In genomic region chr12:11206321-11206720, GRCm38 (mm10) we compare ENCODE assay signal across 32 mouse cellular contexts. TPM values are rescaled to one million over a fixed set of nuclear protein-coding genes. Genes with fewer than 3 reads are reported as not detected.
"Had no signal": no experiment of that assay in that cellular context is flagged by ENCODE, and none has a peak within 500 bp of the region (broad histone marks: within the 10 kb centered on the region; RNA-seq: fewer than 3 reads in every experiment).

No protein-coding gene starts in this region.

- H3K27me3 ChIP-seq: heart, embryonic 13.5 days; heart, embryonic 15.5 days; hindbrain, embryonic 13.5 days; hindbrain, embryonic 15.5 days; liver, embryonic 13.5 days; liver, embryonic 15.5 days had no signal

- H3K36me3 ChIP-seq: heart, embryonic 13.5 days; heart, embryonic 15.5 days; hindbrain, embryonic 13.5 days; hindbrain, embryonic 15.5 days; kidney, embryonic 15.5 days; limb, embryonic 10.5 days; limb, embryonic 12.5 days; liver, embryonic 13.5 days; liver, embryonic 15.5 days had no signal

- ATAC-seq: hindbrain, postnatal 0 days; intestine, embryonic 16.5 days had no signal

- DNase-seq: gastrocnemius, adult 2 months; gastrocnemius, postnatal 10 days; gastrocnemius, postnatal 25 days; heart, adult 2 months; heart, postnatal 14 days; heart, postnatal 36 days; kidney, adult 11 months; kidney, adult 2 months; kidney, adult 9 months; kidney, postnatal 14 days; kidney, postnatal 36 days; layer of hippocampus, postnatal 36 days; liver; liver, embryonic 13.5 days had no signal

RNA-seq across cellular contexts. Expression of gene Msgn1, which starts 2.5 kb away (rescaled TPM):
- total RNA-seq: gastrocnemius, adult 2 months; gastrocnemius, postnatal 10 days; gastrocnemius, postnatal 25 days; gastrocnemius, postnatal 4 days; heart, adult 2 months; heart, postnatal 14 days; heart, postnatal 36 days; hematopoietic stem cell, adult 5-6 weeks; hindbrain, postnatal 0 days; layer of hippocampus, adult 2 months; layer of hippocampus, postnatal 14 days; layer of hippocampus, postnatal 36 days; left cerebral cortex, adult 18-20 months; left cerebral cortex, adult 8-10 months; left cerebral cortex, postnatal 14 days; left cerebral cortex, postnatal 36 days had no signal

RNA-seq across cellular contexts. Expression of gene Kcns3, which starts 55.5 kb away (rescaled TPM):
- total RNA-seq: hematopoietic stem cell, adult 5-6 weeks had no signal
